Mouse (Mus musculus) kidney, embryonic 15.5 days (tissue): ENCODE results near the gene Gm7879. TPM values are rescaled to one million over a fixed set of nuclear protein-coding genes. Genes with fewer than 3 reads are reported as not detected.

Experiments used
- ATAC-seq: fragments of 200-750 bp; cut with Nextera tagmentation; replicated peaks from 2 replicates; pipeline ENCODE4 v1.8.0; 2017; ENCODE audit warnings: moderate TSS enrichment; ENCODE audit not compliant: low FRiP score
- H3K27ac ChIP-seq: fragments of 300-500 bp; sonication (generic); 2 replicates; pipeline ENCODE4 v1.5.1; 2015; ENCODE audit warnings: mild to moderate bottlenecking, inconsistent platforms
- H3K27me3 ChIP-seq: fragments of 300-500 bp; sonication (generic); 2 replicates; pipeline ENCODE4 v1.6.1; 2015; ENCODE audit warnings: inconsistent platforms
- H3K36me3 ChIP-seq: fragments of 300-500 bp; sonication (generic); 2 replicates; pipeline ENCODE4 v1.6.1; 2015; ENCODE audit warnings: inconsistent platforms
- H3K4me1 ChIP-seq: fragments of 300-500 bp; sonication (generic); 2 replicates; pipeline ENCODE4 v1.6.1; 2015; ENCODE audit warnings: inconsistent platforms
- H3K4me2 ChIP-seq: fragments of 300-500 bp; sonication (generic); 2 replicates; pipeline ENCODE4 v1.6.1; 2015; ENCODE audit warnings: moderate library complexity, mild to moderate bottlenecking, inconsistent platforms
- H3K4me3 ChIP-seq: fragments of 300-500 bp; sonication (generic); replicated peaks from 2 replicates; pipeline ENCODE4 v1.5.1; 2015; ENCODE audit warnings: mild to moderate bottlenecking, inconsistent platforms
- H3K9ac ChIP-seq: fragments of 300-500 bp; sonication (generic); 2 replicates; pipeline ENCODE4 v1.6.1; 2015; ENCODE audit warnings: mild to moderate bottlenecking, inconsistent platforms
- H3K9me3 ChIP-seq: fragments of 300-500 bp; sonication (generic); replicated peaks from 2 replicates; pipeline ENCODE4 v1.6.1; 2016; ENCODE audit warnings: inconsistent platforms
- WGBS: fragments of 180-500 bp; shearing (Covaris S2); methylation state at CpG from one replicate; pipeline ENCODE4 v1.1.7; 2015; ENCODE audit warnings: mixed read lengths; 5-methylcytosine and 5-hydroxymethylcytosine counted together
- polyA plus RNA-seq: library from polyadenylated mRNA; unstranded; fragments of >200 nt; fragmentation: Nextera tagmentation; extraction: Ambion mirVana; gene quantifications from 2 replicates; pipeline ENCODE4 v1.2.1, GENCODE M21; 2015

Gm7879 gene
- polyA plus RNA-seq, 1 experiment from 2014 or later: 0.83 TPM

GRCm38 (mm10) chr5:43904685-43905084, 8.3 kb upstream of the Gm7879 start:
- Histone ChIP-seq H3K36me3 (no peaks in the 10 kb centered on the region), H3K4me3 (no peak overlapping the region), H3K9me3 (no peaks in the 10 kb centered on the region), H3K27ac (no peak overlapping the region), H3K27me3 (no peaks in the 10 kb centered on the region), H3K4me2 (no peak overlapping the region), H3K4me1 (no peaks in the 10 kb centered on the region), H3K9ac (no peak overlapping the region)
- WGBS: 85% methylated on average over 3 of the region's 3 CpGs
- no peak for ATAC-seq

DNA sequence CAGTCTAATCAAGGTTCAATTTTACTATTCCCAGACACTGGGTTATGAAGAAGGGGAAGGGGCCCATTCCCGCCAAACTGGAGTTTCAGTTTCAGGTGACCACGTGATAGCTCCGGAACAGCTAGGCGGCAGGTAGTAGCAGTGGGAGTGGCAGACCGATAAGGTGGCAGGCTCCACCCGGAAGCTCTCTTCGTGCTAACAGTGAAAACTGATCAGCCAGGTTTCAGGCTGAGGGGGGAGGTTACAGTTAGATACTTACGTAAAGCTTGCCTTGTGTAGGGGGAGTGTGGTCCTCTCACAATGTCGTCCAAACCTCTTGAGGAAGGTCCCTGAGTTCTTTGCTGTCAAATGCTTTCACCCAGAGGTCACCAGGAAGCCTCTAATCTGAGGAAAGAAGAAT, 3.7 kb upstream of the Gm7879 start:
- Histone ChIP-seq H3K27me3 (no peaks in the 10 kb centered on the region), H3K4me2 (no peak overlapping the region)

DNA sequence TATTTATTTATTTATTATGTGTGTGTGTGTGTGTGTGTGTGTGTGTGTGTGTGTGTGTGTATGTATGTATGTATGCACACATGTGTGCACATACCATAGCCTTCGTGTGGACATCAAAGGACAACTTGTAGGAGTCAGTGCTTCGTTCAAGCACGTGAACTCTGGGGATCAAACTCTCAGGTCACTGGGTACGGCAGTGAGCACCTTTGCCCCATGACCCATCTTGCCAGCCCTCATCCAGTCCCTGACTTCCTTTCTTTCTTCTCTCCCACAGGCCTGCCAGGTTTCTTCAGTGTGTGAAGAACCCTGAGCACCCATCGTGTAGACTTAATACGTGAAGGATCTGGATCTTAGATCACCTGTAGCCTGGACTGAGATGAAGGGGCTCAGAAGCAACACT, 2.9 kb upstream of the Gm7879 start:
- no peak for ATAC-seq
- Histone ChIP-seq H3K9ac (no peak overlapping the region), H3K27me3 (no peaks in the 10 kb centered on the region), H3K4me2 (no peak overlapping the region), H3K4me3 (no peak overlapping the region), H3K36me3 (no peaks in the 10 kb centered on the region), H3K4me1 (no peaks in the 10 kb centered on the region), H3K9me3 (no peaks in the 10 kb centered on the region), H3K27ac (no peak overlapping the region)
- 86% methylated on average over 6 of the region's 6 CpGs for WGBS

More for the DNA sequence above, 3.7 kb upstream of the Gm7879 start:
- Histone ChIP-seq H3K4me3 (no peak overlapping the region), H3K36me3 (no peaks in the 10 kb centered on the region), H3K4me1 (no peaks in the 10 kb centered on the region), H3K27ac (no peak overlapping the region), H3K9ac (no peak overlapping the region), H3K9me3 (no peaks in the 10 kb centered on the region)
- ATAC-seq: no peak
- 55% methylated on average over 9 of the region's 9 CpGs for WGBS

DNA sequence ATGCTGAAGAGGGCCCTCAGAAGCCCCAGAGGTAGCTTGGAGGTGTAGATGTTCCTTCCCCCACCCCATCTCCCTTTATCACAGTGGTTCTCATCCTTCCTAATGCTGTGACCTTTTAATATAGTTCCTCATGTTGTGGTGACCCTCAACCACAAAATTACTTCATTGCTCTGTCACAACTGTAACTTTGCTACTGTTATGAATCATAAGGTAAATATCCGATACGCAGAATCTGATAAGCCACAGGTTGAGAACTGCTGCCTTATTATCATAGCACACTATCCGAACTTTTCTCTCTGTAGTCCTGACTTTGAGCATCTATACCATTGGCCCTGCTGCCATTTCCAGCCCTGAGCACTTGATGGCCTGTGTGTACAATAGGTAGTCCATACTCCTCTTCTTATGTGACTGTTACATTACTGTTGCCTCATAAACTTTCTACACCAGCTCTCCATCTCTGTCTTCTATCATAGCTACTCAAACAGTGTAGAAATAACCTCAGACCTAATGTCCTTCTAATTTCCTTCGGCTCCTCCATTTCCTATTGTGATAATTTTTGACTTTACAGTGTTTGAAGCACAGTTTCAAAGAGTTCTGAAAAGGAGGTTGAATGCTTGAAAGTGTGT, 2.4 kb downstream of the Gm7879 start:
- Histone ChIP-seq H3K9me3 (no peaks in the 10 kb centered on the region), H3K4me2 (no peak overlapping the region), H3K36me3 (no peaks in the 10 kb centered on the region), H3K27ac (no peak overlapping the region), H3K9ac (no peak overlapping the region), H3K27me3 (no peaks in the 10 kb centered on the region), H3K4me1 (no peaks in the 10 kb centered on the region), H3K4me3 (no peak overlapping the region)
- 88% methylated on average over 4 of the region's 4 CpGs for WGBS
- no peak for ATAC-seq

- H3K4me2 ChIP-seq: no peak overlapping the region
- ATAC-seq: no peak
- 91% methylated on average over 11 of the region's 11 CpGs for WGBS
- H3K9me3 ChIP-seq: no peaks in the 10 kb centered on the region
- no peak overlapping the region for H3K4me3 ChIP-seq
- H3K4me1 ChIP-seq: no peaks in the 10 kb centered on the region
- no peaks in the 10 kb centered on the region for H3K36me3 ChIP-seq
- H3K27ac ChIP-seq: no peak overlapping the region
- no peaks in the 10 kb centered on the region for H3K27me3 ChIP-seq
- H3K9ac ChIP-seq: no peak overlapping the region
These were observed 8.9 kb downstream of the Gm7879 start for GRCm38 (mm10) chr5:43921877-43922276.

DNA sequence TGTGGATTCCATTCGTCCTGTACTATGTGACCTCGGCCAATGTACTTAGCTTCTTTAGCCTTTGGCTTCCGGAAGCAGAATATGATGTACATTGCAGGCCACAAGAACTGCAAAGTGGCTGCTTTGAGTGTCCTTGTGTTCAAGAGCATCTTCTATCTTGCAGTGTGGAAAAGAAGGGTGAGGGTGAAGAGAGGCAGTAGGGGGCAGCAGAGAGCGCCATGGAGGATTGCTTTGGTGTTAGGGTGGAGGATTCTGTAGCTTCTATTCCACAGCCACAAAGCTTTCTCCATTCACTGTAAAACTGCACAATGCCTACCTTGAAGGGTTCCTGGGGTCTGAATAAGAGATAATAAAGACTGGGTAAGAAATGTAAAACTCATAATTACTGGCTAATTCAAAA, 11.0 kb downstream of the Gm7879 start:
- ATAC-seq: no peak
- Histone ChIP-seq H3K4me2 (no peak overlapping the region), H3K4me3 (no peak overlapping the region), H3K27me3 (no peaks in the 10 kb centered on the region), H3K9me3 (no peaks in the 10 kb centered on the region), H3K36me3 (no peaks in the 10 kb centered on the region), H3K27ac (no peak overlapping the region), H3K9ac (no peak overlapping the region), H3K4me1 (no peaks in the 10 kb centered on the region)
- 29% methylated on average over 4 of the region's 4 CpGs for WGBS

GRCm38 (mm10) chr5:43927729-43928128, 14.8 kb downstream of the Gm7879 start:
- ATAC-seq: no peak
- H3K4me3 ChIP-seq: no peak overlapping the region

DNA sequence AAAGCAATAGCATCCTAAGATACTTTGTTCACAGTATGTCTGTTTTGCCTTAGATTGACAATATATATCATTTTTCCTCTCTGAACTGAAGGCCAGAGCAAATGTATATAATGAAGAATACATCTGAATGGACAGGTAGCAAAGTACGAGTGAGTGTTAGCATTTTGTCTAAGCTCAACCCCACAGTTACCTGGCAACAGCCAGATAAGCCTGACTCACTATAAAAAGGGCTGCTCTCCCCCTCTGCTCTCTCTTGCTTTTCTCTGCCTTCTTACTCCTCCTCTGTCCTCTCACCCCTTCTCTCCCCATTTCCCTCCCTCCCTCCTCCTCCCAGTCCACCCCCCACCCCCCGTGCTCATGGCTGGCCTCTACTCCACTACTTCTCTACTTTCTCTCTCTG, 20.3 kb downstream of the Gm7879 start:
- Histone ChIP-seq H3K9ac (no peak overlapping the region), H3K4me2 (no peak overlapping the region), H3K9me3 (no peaks in the 10 kb centered on the region), H3K4me1 (no peaks in the 10 kb centered on the region), H3K27ac (no peak overlapping the region), H3K4me3 (no peak overlapping the region), H3K36me3 (no peaks in the 10 kb centered on the region), H3K27me3 (no peaks in the 10 kb centered on the region)
- ATAC-seq: 0 out of 2 replicates have a peak, but pooled peaks have one; percentile 12
- WGBS: 40% methylated on average over 2 of the region's 2 CpGs

More at GRCm38 (mm10) chr5:43927729-43928128, 14.8 kb downstream of the Gm7879 start:
- Histone ChIP-seq H3K27me3 (no peaks in the 10 kb centered on the region), H3K4me1 (no peaks in the 10 kb centered on the region), H3K27ac (no peak overlapping the region), H3K36me3 (no peaks in the 10 kb centered on the region), H3K4me2 (no peak overlapping the region), H3K9me3 (no peaks in the 10 kb centered on the region), H3K9ac (no peak overlapping the region)

DNA sequence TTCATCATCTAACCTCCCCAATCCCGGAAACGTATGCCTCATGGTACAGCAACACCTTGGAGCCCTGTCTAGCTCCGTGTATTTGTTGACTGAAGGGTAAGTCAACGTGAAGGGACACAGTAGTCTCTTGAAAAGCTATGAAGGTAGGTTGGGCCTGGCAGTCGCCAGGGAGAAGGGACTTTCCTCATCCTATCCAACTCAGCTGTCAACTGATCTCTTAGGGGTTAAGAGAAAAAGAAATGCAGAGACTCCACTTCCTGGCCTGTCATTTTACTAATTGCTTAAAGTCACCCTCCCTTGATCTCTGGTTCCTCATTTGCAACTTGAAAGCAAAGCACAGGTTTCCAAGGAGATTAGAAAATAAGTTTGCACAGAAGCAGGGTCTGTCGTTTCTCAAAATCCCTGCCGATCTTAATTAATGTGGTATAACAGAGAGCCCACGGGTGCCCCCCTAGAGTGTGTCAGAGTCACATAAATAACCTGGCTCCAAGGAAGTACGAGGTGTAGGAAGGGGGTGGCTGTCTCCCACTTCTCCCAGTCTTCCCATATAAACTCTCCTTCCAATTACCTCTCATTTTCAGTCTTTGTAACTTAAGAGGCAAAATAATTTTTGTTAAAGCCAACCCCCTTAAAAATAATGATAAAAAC, 34.5 kb downstream of the Gm7879 start:
- H3K27me3 ChIP-seq: no peaks in the 10 kb centered on the region
- H3K27ac ChIP-seq: peak overlapping the region; percentile 93
- H3K4me3 ChIP-seq: peak overlapping the region; percentile 35
- H3K9ac ChIP-seq: no peak overlapping the region
- peak overlapping the region; percentile 66 for H3K4me2 ChIP-seq
- H3K36me3 ChIP-seq: no peaks in the 10 kb centered on the region
- peaks cover 25% of the 10 kb centered on the region for H3K4me1 ChIP-seq
- 13% methylated on average over 9 of the region's 9 CpGs for WGBS
- no peaks in the 10 kb centered on the region for H3K9me3 ChIP-seq
- peak; percentile 50; the same call in 1 of the 2 replicates for ATAC-seq

DNA sequence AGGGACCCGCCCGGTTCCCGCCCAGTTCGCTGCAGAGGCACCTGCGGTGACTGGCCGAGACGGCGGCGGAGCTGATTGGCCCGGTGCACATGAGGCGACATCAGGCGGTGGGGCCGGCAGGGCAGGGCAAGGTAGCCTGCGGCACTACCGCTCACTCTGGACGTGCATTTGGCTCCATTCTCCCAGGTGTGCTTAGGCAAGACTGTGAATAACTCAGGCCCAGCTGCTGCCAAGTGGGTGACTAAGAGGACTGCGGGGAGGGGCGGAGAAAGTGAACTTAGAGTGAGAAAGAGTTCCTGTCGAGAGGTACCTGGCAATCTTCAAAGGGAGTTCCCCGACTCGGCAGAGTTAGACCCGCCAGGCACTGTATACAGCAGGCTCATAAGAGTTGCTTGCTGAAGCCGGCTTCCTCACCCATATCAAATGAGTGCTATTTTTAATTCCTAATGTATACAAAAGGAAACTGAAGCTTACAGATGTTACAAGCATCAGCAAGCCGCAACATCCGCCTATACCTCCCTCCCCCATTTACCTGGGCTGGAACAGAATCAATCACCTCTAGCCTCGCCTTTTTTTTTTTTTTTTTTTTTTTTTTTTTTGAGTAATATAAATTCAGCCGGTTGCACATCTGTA, 35.3 kb downstream of the Gm7879 start:
- H3K4me1 ChIP-seq: peaks cover 25% of the 10 kb centered on the region
- H3K27ac ChIP-seq: peak overlapping the region; percentile 93
- peak; percentile 96 for ATAC-seq
- H3K27me3 ChIP-seq: no peaks in the 10 kb centered on the region
- H3K4me2 ChIP-seq: peak overlapping the region; percentile 66
- WGBS: 1% methylated on average over 27 of the region's 27 CpGs
- no peaks in the 10 kb centered on the region for H3K36me3 ChIP-seq
- H3K9me3 ChIP-seq: no peaks in the 10 kb centered on the region
- no peak overlapping the region for H3K9ac ChIP-seq
- peak overlapping the region; percentile 35 for H3K4me3 ChIP-seq

GRCm38 (mm10) chr5:43948748-43949275, 35.9 kb downstream of the Gm7879 start:
- no peaks in the 10 kb centered on the region for H3K27me3 ChIP-seq
- peak; percentile 47; the same call in 1 of the 2 replicates for ATAC-seq
- H3K9ac ChIP-seq: no peak overlapping the region
- H3K36me3 ChIP-seq: no peaks in the 10 kb centered on the region
- H3K27ac ChIP-seq: peak overlapping the region; percentile 93
- no peaks in the 10 kb centered on the region for H3K9me3 ChIP-seq
- WGBS: 3% methylated on average over 8 of the region's 8 CpGs
- peak overlapping the region; percentile 66 for H3K4me2 ChIP-seq
- H3K4me3 ChIP-seq: peak overlapping the region; percentile 35
- H3K4me1 ChIP-seq: peaks cover 25% of the 10 kb centered on the region

DNA sequence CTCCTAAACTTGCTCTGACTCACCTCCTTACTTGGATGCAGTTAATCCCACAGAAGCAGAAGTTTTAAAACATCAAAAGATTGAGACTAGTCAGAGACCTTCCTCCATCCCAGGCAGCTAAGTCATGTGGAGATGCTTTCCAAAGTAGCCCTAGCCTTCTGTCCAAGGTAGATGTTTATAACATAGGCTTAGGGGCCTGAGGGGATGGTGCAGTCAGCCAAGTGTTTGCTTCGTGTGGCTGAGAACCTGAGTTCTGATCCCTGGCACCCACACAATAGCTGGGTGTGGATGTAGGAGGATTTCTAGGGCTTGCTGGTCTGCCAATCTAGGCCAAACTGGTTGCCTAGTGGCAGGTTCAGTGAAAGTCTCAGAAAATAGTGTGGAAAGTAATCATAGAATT, 40.3 kb downstream of the Gm7879 start:
- Histone ChIP-seq H3K27me3 (no peaks in the 10 kb centered on the region), H3K27ac (no peak overlapping the region), H3K36me3 (no peaks in the 10 kb centered on the region), H3K4me2 (no peak overlapping the region), H3K4me3 (no peak overlapping the region), H3K4me1 (peaks cover 10% of the 10 kb centered on the region), H3K9ac (no peak overlapping the region), H3K9me3 (no peaks in the 10 kb centered on the region)
- ATAC-seq: no peak
- WGBS: 78% methylated on average over 1 of the region's 1 CpGs
